Mouse (Mus musculus): ENCODE measurements around the gene Nptx2.

DNA sequence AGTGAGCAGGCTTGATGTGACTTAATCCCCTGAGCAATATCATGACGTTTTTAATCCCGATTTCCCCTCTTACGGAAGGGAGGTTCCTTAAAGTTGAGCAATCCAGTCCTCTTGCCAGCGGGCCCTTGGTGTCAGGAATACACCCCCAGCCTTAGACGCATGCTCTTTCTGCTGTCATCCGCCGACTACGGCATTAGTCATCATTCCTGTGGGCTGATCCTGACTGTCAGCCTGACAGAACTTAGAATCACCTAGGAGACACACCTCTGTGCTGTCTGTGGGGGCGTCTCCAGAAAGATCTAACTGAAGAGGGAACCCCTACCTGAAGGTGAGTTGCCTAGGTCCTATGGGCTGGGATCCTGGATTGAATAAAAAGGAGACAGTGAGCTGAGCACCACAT lies 49.1 kb downstream of the Nptx2 start:
- TF ChIP-seq POLR2A (IDR thresholded peaks at IDR 0.05; ENCODE audit: low read depth, low read length) (no peak), CTCF (IDR thresholded peaks at IDR 0.05; ENCODE audit: extremely low read depth, insufficient read depth, insufficient read length, insufficient replicate concordance) (no peak)
